Mouse (Mus musculus) lung, postnatal 0 days (tissue): ENCODE measurements around the gene Tarsl2.

Experiments
- CTCF ChIP-seq: IDR thresholded peaks from 2 replicates; pipeline ENCODE4 v1.5.1; 2016; ENCODE audit warnings: antibody characterized with exemption, mild to moderate bottlenecking
- EP300 ChIP-seq: IDR thresholded peaks from 2 replicates; pipeline ENCODE4 v1.6.1; 2016; ENCODE audit warnings: antibody characterized with exemption, mild to moderate bottlenecking, control low read depth

DNA sequence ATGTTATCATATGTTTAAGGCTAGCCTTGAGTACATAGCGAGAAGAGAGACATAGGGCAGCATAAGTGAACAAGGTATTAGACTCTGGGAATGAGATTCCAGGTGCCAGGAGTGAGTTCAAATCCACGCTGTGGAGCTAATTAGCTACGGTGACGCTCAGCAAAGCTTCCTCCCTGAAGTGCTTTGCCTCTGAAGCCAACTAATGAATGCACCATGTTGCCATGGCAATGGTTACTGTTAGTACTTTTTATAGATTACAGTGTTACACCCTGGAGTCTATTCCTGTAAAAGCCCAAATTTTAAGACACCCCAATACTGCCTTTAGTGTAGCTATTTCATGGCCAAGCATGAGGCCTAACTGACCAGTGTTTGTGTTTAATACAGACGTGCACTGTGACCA, 37.7 kb upstream of the Tarsl2 start:
- TF ChIP-seq CTCF (no peak), EP300 (no peak)
